Comparison of ENCODE assay signal across 9 mouse cellular contexts in the genomic region with DNA sequence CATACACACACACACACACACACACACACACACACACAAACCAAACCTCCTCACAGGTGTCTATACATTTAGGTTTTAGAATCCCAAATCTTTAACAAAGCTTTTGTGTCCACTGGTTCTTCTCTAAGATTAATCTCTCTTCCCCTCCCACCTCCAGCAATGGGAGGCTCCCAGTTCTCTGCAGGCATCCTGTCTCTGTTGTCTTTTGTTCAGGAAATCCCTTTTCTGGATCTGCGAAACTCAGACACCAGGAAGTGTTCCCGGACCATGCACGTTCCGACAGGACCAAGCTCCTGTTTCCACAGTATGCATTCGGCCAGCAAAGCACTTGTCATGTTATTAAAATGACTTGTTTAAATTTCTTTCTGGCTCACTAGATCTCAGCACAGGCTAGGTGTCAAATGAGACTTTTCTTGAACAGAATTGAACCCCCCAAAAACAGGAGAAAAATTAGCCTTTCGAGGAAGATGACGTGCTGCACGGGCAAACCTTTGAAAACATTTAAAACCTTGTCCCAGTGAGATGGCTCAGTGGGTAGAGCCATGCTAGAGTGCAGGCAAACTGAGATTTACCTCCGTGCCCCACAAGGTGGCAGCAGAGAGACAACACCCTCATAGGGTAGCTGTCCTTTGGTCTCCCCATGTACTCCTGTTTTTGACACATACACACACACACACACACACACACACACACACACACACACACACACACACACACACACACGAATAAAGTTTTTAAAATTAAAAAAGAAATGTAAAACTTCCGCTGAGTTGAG. TPM values are rescaled to one million over a fixed set of nuclear protein-coding genes. Genes with fewer than 3 reads are reported as not detected.
DNase-seq lines count a peak whose midpoint lies in the region; ATAC-seq and TF ChIP-seq lines count a peak whose summit lies in the region.
"Had no signal": no experiment of that assay in that cellular context is flagged by ENCODE, and none has a peak within 500 bp of the region (broad histone marks: within the 10 kb centered on the region; RNA-seq: fewer than 3 reads in every experiment).

No protein-coding gene starts in this region.

- H3K9ac ChIP-seq in kidney, embryonic 14.5 days (ENCODE audit: low read depth, low read length) = no peak overlapping the region
- H3K9ac ChIP-seq in ES-E14 (ENCODE audit: insufficient read depth, low read depth, low read length, poor library complexity, severe bottlenecking) = no peak overlapping the region

- no peak for ATAC-seq in kidney, embryonic 14.5 days (ENCODE audit: low FRiP score, low TSS enrichment)

- no peaks in the 10 kb centered on the region for H3K27me3 ChIP-seq in kidney, adult 2 months (replicated peaks; ENCODE audit: control insufficient read depth, insufficient read depth, low read length)
- H3K27me3 ChIP-seq in kidney, embryonic 14.5 days (ENCODE audit: control insufficient read depth, insufficient read depth, low read length) = no peaks in the 10 kb centered on the region

- peak; percentile 79 for TF ChIP-seq CTCF in kidney, adult 2 months (conservative IDR thresholded peaks at IDR 0.05; ENCODE audit: insufficient read depth, insufficient read length, low read depth, low read length)

- peaks cover 2% of the 10 kb centered on the region; the same call in 1 of the 2 replicates for H3K36me3 ChIP-seq in kidney, adult 2 months (ENCODE audit: control insufficient read depth, insufficient read depth, low read length)
- H3K36me3 ChIP-seq in kidney, embryonic 14.5 days (ENCODE audit: control insufficient read depth, insufficient read depth, low read length) = no peaks in the 10 kb centered on the region
- H3K36me3 ChIP-seq in ES-E14 (ENCODE audit: control insufficient read depth, insufficient read depth, low read length, poor library complexity, severe bottlenecking) = no peaks in the 10 kb centered on the region

- no peaks in the 10 kb centered on the region; the same call in 1 of the 2 replicates for H3K4me1 ChIP-seq in kidney, adult 2 months (ENCODE audit: control insufficient read depth, insufficient read depth, low read length)
- H3K4me1 ChIP-seq in kidney, embryonic 14.5 days (ENCODE audit: control insufficient read depth, insufficient read depth, low read length) = no peaks in the 10 kb centered on the region
- H3K4me1 ChIP-seq in ES-E14 (ENCODE audit: control insufficient read depth in 2 of 2, insufficient read depth in 2 of 2, low read length in 2 of 2, poor library complexity in 1 of 2) = no peaks in the 10 kb centered on the region

- in situ Hi-C loops in ES-E14 (cut with MboI; ENCODE audit: low sequenced_read_pairs in 2 of 2, unreplicated experiment in 2 of 2) = loop anchor here in 1 of 2 experiments (25.0 kb wide), 1 partner anchor 183 kb away; no protein-coding TSS in a partner anchor

- H3K27ac ChIP-seq in kidney, adult 2 months (ENCODE audit: insufficient read depth, low read depth, low read length) = no peak overlapping the region
- H3K27ac ChIP-seq in kidney, embryonic 14.5 days (ENCODE audit: low read depth, low read length) = no peak overlapping the region
- no peak overlapping the region for H3K27ac ChIP-seq in ES-E14 (ENCODE audit: insufficient read depth, low read depth, low read length, poor library complexity, severe bottlenecking)
- H3K27ac ChIP-seq: macrophage had no signal

- H3K4me2 ChIP-seq in kidney, embryonic 14.5 days (replicated peaks; ENCODE audit: low read depth, low read length) = no peak overlapping the region

- no peaks in the 10 kb centered on the region for H3K9me3 ChIP-seq in kidney, embryonic 14.5 days (ENCODE audit: control insufficient read depth, low read length)
- no peaks in the 10 kb centered on the region for H3K9me3 ChIP-seq in ES-E14 (ENCODE audit: control insufficient read depth, insufficient read depth, low read depth, low read length)

- intact Hi-C loops in gastrocnemius, postnatal 36 days (cut with DNase I) = no loop called here
- intact Hi-C loops in left cerebral cortex, postnatal 25 days (cut with DNase I) = no loop called here

- no peak for TF ChIP-seq POLR2A in kidney, adult 2 months (IDR thresholded peaks at IDR 0.05; ENCODE audit: low read depth, low read length)

- H3K4me3 ChIP-seq in kidney, adult 2 months (ENCODE audit: insufficient read depth, low read depth, low read length) = no peak overlapping the region
- H3K4me3 ChIP-seq in kidney, embryonic 14.5 days (ENCODE audit: low read length) = no peak overlapping the region
- H3K4me3 ChIP-seq in ES-E14 (ENCODE audit: insufficient read depth in 1 of 2, low read depth in 1 of 2, low read length in 2 of 2, poor library complexity in 1 of 2, severe bottlenecking in 1 of 2) = no peak overlapping the region

- WGBS in kidney, adult 2 months = 49% methylated on average over 11 of the region's 11 CpGs
- WGBS in kidney, embryonic 14.5 days = 60% methylated on average over 11 of the region's 11 CpGs

- DNase-seq in kidney, adult 2 months = peak; percentile 74
- DNase-seq in ES-E14 (ENCODE audit: low read depth, low spot score) = peak; percentile 39
- DNase-seq in brain, adult 2 months (ENCODE audit: low read depth, low spot score) = peak; percentile 36
- peak; percentile 51 to 55 for DNase-seq in gastrocnemius, postnatal 36 days
- DNase-seq in left cerebral cortex, postnatal 25 days (ENCODE audit: low spot score in 2 of 2) = peak; percentile 31 to 39
- DNase-seq in natural killer cell, adult 2 months (ENCODE audit: low spot score in 2 of 2) = peak; percentile 3 to 18
- no peak for DNase-seq in MN1 (ENCODE audit: low spot score)

TF ChIP-seq in ES-E14, 5 proteins besides CTCF, POLR2A, EP300 and RAD21:
- TF ChIP-seq ZC3H11A (IDR thresholded peaks at IDR 0.05; ENCODE audit: borderline replicate concordance, low read depth, low read length) (no peak), HCFC1 (IDR thresholded peaks at IDR 0.05; ENCODE audit: borderline replicate concordance, insufficient read depth, low read length) (no peak), CHD2 (IDR thresholded peaks at IDR 0.05; ENCODE audit: low read depth, low read length) (no peak), ZNF384 (IDR thresholded peaks at IDR 0.05; ENCODE audit: low read depth, low read length) (no peak), MAFK (IDR thresholded peaks at IDR 0.05; ENCODE audit: insufficient read depth, low read depth, low read length) (no peak)

RNA-seq across cellular contexts. Expression of a gene that starts 13.4 kb away (rescaled TPM):
- 488 and 529 TPM in 2 replicates for polyA plus RNA-seq in kidney, adult 2 months (2012; rRNA removed)
- polyA plus RNA-seq in kidney, embryonic 14.5 days (2014; fragmentation: Nextera tagmentation; extraction: Ambion mirVana) = 8.9 and 17.2 TPM in 2 replicates
- total RNA-seq in ES-E14 (2012; rRNA removed) = 0.36 TPM in 1 of 2 replicates, not detected in the other
- total RNA-seq in gastrocnemius, postnatal 36 days (2021) = 10 to 100 TPM; 13.1 to 17.0 TPM
- total RNA-seq in left cerebral cortex, postnatal 25 days (2021) = 10 to 100 TPM; 11.4 to 16.4 TPM
- polyA plus RNA-seq: macrophage had no signal

RNA-seq across cellular contexts. Expression of a gene that starts 18.7 kb away (rescaled TPM):
- 116 and 161 TPM in 2 replicates for polyA plus RNA-seq in kidney, adult 2 months (2012; rRNA removed)
- 0.99 and 1.2 TPM in 2 replicates for polyA plus RNA-seq in kidney, embryonic 14.5 days (2014; fragmentation: Nextera tagmentation; extraction: Ambion mirVana)
- not detected in 2 replicates for total RNA-seq in ES-E14 (2012; rRNA removed)
- 10 to 100 TPM; 13.4 to 15.1 TPM for total RNA-seq in gastrocnemius, postnatal 36 days (2021)
- total RNA-seq in left cerebral cortex, postnatal 25 days (2021) = 1 to 10 TPM; 2.0 to 4.1 TPM
- polyA plus RNA-seq: macrophage had no signal

RNA-seq across cellular contexts. Expression of a gene that starts 57.5 kb away (rescaled TPM):
- not detected in 2 replicates for polyA plus RNA-seq in kidney, adult 2 months (2012; rRNA removed)
- polyA plus RNA-seq in kidney, embryonic 14.5 days (2014; fragmentation: Nextera tagmentation; extraction: Ambion mirVana) = 0.12 and 0.44 TPM in 2 replicates
- not detected in 2 replicates for total RNA-seq in ES-E14 (2012; rRNA removed)
- total RNA-seq in gastrocnemius, postnatal 36 days (2021) = not detected
- not detected for total RNA-seq in left cerebral cortex, postnatal 25 days (2021)
- polyA plus RNA-seq: macrophage had no signal
